Mouse (Mus musculus) CD4-positive, CD25-positive, alpha-beta regulatory T cell, adult 2 months (primary cell): Measurements from ENCODE around the gene Prss8.

ENCODE experiments used
- DNase-seq: peaks from one replicate; pipeline ENCODE4 v3.0.0-alpha.2; 2012; ENCODE audit warnings: low read depth, low spot score

Prss8 gene

GRCm38 (mm10) chr7:127928596-127928995 is 1.3 kb downstream of the Prss8 start:
- DNase-seq: no peak

DNA sequence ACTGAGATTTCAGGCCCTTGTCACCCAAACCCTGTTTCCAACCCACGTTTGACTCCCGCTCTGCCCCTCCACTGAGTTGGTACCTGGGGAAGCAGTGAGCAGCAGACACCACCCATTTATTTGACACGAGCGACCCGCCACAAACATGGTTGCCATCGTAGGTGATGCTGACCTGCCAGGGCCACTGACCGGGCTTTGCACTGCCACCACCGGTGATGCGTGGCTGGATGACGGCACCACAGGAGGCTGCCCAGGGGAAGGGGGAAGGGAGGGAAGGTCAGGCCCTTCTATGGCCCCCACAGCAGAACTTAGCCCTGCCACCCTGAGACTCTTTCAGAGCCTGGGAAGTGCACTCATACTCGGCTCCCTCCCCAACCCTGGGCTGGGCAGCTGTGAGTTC is 2.2 kb downstream of the Prss8 start:
- no peak for DNase-seq

GRCm38 (mm10) chr7:127926846-127927245 is 3.1 kb downstream of the Prss8 start:
- no peak for DNase-seq

- DNase-seq: no peak
These were observed 3.8 kb downstream of the Prss8 start for GRCm38 (mm10) chr7:127926066-127926465.

GRCm38 (mm10) chr7:127925252-127925651 is 4.7 kb downstream of the Prss8 start:
- DNase-seq: no peak

GRCm38 (mm10) chr7:127923714-127924113 is 6.2 kb downstream of the Prss8 start:
- no peak for DNase-seq

- DNase-seq: peak; percentile 80
These were observed 7.2 kb downstream of the Prss8 start for GRCm38 (mm10) chr7:127922451-127923275.

GRCm38 (mm10) chr7:127921516-127921915 is 8.4 kb downstream of the Prss8 start:
- DNase-seq: peak; percentile 53

DNA sequence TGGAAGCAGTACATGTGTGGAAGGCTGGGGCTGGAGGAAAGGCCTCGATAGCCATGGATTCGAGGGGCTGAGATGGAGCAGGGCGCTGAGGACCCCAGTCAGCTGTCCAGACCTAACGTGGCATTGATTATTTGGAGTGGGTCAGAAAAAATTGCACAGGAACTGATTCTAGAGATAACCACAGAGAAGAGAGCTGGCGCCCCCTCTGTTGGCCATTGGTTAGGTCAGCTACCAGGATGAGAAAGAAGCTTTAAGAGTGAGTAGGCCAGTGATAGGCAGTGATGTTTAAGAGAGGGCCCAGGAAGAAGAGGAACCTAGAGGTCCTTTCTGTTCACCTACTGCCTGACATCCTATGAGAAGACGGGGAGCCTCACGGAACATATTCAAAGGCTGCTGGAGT is 10.6 kb downstream of the Prss8 start:
- DNase-seq: peak; percentile 48

- peak; percentile 85 for DNase-seq
These were observed 11.7 kb downstream of the Prss8 start for GRCm38 (mm10) chr7:127918203-127918602.

DNA sequence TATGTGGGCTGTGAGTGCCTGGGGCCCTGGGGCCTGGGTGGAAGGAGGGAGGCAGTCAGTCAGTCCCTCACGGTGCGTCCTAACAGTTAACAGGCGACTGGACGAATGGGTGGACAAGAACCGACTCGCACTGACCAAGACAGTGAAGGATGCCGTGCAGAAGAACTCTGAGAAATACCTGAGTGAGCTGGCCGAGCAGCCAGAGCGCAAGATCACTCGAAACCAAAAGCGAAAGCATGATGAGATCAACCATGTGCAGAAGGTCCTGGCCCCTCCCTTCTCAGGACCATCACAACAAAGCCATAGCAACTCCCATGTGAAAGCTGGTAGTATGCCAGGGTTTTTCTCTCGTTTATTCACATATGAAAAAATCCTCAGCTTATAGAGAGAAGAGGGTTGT is 14.6 kb downstream of the Prss8 start:
- DNase-seq: peak; percentile 40

DNA sequence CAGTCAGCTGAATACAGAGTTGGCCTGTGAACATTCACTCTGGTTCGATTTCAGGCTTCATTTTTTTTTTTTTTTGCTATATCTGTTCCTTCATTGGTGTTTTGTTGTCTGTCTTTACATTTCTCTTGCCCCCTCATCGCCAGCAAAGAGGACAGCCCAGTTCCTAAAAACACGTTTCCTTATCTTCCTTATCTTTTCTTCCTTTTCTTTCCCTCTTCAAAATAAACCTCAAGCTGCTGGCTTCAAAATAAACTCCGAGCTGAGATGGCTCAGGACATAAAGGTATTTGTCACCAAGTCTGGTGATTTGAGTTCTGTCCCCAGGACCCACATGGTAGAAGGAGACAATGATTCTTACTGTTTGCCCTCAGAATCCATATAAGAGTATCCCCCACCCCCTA is 17.0 kb downstream of the Prss8 start:
- DNase-seq: no peak

GRCm38 (mm10) chr7:127912190-127912871 is 17.6 kb downstream of the Prss8 start, which contains the start of gene Kat8:
Gene Kat8 (plus strand): TSS chr7:127912516.
- DNase-seq: peak; percentile 94

GRCm38 (mm10) chr7:127908656-127909055 is 21.2 kb downstream of the Prss8 start:
- no peak for DNase-seq

- DNase-seq: no peak
These were observed 22.0 kb downstream of the Prss8 start for GRCm38 (mm10) chr7:127907939-127908338.

DNA sequence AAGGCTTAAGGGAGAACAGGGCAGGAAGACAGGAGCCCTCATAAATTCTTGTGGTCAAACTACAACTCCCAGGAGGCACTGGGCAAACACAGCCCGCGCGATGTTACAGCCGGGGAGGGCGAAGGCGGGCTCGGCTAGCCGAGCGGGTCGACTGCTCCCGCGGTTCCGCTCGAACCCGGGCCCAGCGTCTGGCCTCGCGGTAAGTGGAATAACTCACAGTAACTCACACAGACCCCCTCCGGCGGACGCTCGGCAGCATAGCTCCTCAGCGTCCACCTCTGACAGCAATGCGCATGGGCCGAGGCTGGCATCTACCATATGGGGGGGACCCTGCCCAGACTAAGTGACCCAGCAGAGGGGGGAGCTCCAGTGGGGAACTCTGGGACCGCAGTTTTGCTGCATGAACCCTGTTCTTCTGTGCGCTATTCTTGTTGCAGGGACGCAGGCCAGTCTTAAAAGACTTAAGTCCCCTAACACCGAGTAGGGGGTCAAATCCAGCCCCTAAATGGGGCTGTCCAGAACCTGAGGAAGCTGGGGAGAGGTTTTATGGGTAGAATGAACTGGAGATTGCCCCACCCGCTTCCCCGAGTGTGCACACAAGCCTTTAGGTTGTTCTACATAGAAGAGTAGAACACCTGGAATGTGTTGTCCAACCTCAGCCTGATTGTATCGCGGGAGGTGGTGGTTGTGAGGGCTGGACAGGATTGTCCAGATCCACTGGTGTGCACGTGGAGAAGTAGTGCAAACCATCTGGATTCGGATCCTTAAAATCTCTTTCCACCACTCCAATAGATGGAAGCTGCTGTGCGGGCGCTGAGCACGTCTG is 25.7 kb downstream of the Prss8 start, which contains the start of gene Bckdk:
Gene Bckdk (plus strand): TSS at position 112 of the 826 bp plus-strand sequence.
- DNase-seq: peak; percentile 76

GRCm38 (mm10) chr7:127901772-127902171 is 28.1 kb downstream of the Prss8 start:
- no peak for DNase-seq

GRCm38 (mm10) chr7:127899997-127900396 is 29.9 kb downstream of the Prss8 start:
- no peak for DNase-seq

- peak; percentile 52 for DNase-seq
These were observed 31.5 kb downstream of the Prss8 start for GRCm38 (mm10) chr7:127898179-127898956.

DNA sequence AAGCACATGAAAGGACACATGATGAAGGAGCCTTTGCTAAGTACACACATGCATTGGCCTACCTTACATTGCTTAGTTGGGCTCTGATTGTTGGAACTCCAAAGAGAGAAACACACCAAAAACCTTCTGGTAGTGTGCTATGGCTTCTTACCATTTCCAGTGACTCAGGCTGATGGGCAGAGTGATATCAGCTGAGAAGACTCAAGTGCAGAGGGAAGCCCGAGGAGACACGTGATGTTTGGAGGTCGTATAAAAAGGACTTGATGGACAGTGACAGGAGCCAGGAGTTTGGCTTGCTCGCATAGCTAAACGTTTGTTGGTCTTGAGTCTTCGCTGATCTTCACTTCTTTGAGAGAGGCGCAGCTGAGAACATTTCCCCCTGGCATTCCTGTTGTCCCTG is 32.4 kb downstream of the Prss8 start:
- DNase-seq: no peak

DNA sequence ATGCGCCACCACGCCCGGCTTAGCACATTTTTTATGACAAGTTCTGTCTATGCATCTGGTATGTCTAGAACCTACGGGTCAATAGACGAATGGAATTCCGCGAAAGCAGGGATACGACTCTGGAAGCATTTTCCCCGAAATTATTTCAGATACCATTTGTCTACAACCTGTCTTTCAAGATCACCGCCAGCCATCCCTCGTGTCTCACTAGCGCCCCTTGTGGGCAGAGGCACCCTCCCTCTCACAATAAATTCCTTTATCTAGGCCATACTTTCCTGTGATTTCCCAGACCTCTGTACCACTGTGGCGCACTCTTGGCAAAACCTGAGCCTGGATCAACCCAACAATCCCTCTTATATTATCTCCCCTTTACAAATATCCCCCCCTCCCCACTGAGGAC is 33.5 kb downstream of the Prss8 start:
- peak; percentile 84 for DNase-seq
